Mouse (Mus musculus): Measurements from ENCODE around the gene Nat9. TPM values are rescaled to one million over a fixed set of nuclear protein-coding genes. Genes with fewer than 3 reads are reported as not detected.

The Nat9 gene
- polyA plus RNA-seq, 1 experiment: 35.3 TPM

DNA sequence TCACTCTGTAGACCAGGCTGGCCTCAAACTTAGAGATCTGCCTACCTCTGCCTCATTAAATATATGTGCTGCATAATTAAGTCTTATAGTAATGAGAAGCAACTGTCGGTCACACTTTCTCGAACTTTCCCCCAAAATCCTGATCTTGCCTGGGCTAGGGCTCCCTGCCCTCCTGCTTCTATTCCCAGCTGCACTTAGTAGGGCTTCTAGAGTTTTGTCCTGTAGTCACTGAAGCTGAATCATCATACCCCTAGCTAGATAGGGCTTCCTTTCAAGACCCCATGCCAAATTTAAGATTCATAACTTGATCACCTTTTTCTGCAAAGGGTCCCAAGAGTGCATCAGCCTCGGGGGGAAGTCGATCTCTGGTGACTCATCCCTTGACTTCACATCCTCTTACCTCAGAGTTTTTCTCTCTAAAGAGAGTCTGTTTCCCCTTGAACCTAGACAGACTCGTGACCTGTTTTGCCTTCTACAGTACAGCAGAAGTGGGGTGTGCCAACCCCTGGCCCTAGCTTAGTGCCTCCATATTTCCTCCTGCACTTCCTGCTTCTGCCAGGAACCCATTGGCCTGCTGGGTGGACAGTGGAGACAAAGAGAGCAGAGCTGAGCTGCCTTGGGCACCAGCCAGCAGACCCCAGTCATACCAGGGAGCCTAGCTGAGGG lies 48.9 kb downstream of the Nat9 start:
- TF ChIP-seq POLR2A (IDR thresholded peaks at IDR 0.05; ENCODE audit: low read depth, low read length): no peak
- no peak for TF ChIP-seq CTCF (conservative IDR thresholded peaks at IDR 0.05; ENCODE audit: insufficient read depth, insufficient read length, low read depth, low read length)
- H3K27me3 ChIP-seq (replicated peaks; ENCODE audit: control insufficient read depth, insufficient read depth, low read length): no peaks in the 10 kb centered on the region
- no peaks in the 10 kb centered on the region for H3K36me3 ChIP-seq (ENCODE audit: control insufficient read depth, insufficient read depth, low read length)
- no peak overlapping the region for H3K4me3 ChIP-seq (ENCODE audit: insufficient read depth, low read depth, low read length)
- no peak for DNase-seq
- 66% methylated on average over 5 of the region's 5 CpGs for WGBS
- no peak overlapping the region for H3K27ac ChIP-seq (ENCODE audit: insufficient read depth, low read depth, low read length)
- no peaks in the 10 kb centered on the region for H3K4me1 ChIP-seq (ENCODE audit: control insufficient read depth, insufficient read depth, low read length)

DNA sequence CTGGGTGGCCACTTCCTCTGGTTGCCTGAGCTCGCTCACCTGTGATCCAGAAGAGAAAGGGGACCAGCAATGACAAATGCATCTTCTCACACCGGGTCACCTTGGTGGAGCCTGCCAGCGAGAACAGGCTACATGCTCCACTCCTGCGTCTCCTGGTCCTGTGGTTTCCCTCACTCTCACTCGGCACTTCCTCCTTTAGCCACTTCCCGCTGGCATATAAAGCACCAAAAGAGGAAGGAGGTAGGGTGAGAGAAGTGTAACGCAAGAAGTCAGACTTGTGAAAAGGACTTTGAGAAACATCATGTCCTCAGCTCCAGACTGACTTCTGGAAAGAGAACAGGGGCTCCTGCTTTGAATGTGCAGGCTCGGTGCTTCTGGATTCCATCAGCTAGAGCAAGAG lies 53.9 kb downstream of the Nat9 start, which contains the start of gene Cd300lf:
Cd300lf (minus strand) TSS at position 193 of the 400 bp plus-strand sequence.
- 61% methylated on average over 8 of the region's 8 CpGs for WGBS
- no peaks in the 10 kb centered on the region for H3K36me3 ChIP-seq (ENCODE audit: control insufficient read depth, insufficient read depth, low read length)
- no peak within 1 kb of the TSS for H3K27ac ChIP-seq (ENCODE audit: insufficient read depth, low read depth, low read length)
- no peak within 1 kb of the TSS for H3K4me3 ChIP-seq (ENCODE audit: insufficient read depth, low read depth, low read length)
- TF ChIP-seq POLR2A (IDR thresholded peaks at IDR 0.05; ENCODE audit: low read depth, low read length) (no peak), CTCF (conservative IDR thresholded peaks at IDR 0.05; ENCODE audit: insufficient read depth, insufficient read length, low read depth, low read length) (no peak)
- DNase-seq: peak; percentile 14
- H3K27me3 ChIP-seq (replicated peaks; ENCODE audit: control insufficient read depth, insufficient read depth, low read length): no peaks in the 10 kb centered on the region; the same call in 1 of the 2 replicates
- no peaks in the 10 kb centered on the region for H3K4me1 ChIP-seq (ENCODE audit: control insufficient read depth, insufficient read depth, low read length)

Other genes starting within 250 kb of the Nat9 start
- gene Cd300c, start 218.7 kb downstream of the Nat9 start, polyA plus RNA-seq (2012; rRNA removed): 0.72 TPM in 1 of 2 replicates, not detected in the other
- 1.2 and 1.8 TPM in 2 replicates for gene Cd300ld, start 197.9 kb downstream of the Nat9 start, polyA plus RNA-seq (2012; rRNA removed)
- gene Cd300c2, start 186.0 kb downstream of the Nat9 start, polyA plus RNA-seq (2012; rRNA removed): 2.7 and 3.9 TPM in 2 replicates
- 0.19 and 0.39 TPM in 2 replicates for gene Cd300ld2, start 171.7 kb downstream of the Nat9 start, polyA plus RNA-seq (2012; rRNA removed)
- 2.3 TPM in 1 of 2 replicates, not detected in the other for gene Cd300ld4, start 160.8 kb downstream of the Nat9 start, polyA plus RNA-seq (2012; rRNA removed)
- 0.86 and 3.6 TPM in 2 replicates for gene Cd300ld5, start 150.1 kb downstream of the Nat9 start, polyA plus RNA-seq (2012; rRNA removed)
- gene Cd300ld3, start 139.4 kb downstream of the Nat9 start, polyA plus RNA-seq (2012; rRNA removed): 8.1 and 15.8 TPM in 2 replicates
- gene Cd300e, start 125.7 kb downstream of the Nat9 start, polyA plus RNA-seq (2012; rRNA removed): 0.12 and 0.13 TPM in 2 replicates
- 0.42 and 1.1 TPM in 2 replicates for gene Rab37, start 96.4 kb downstream of the Nat9 start, polyA plus RNA-seq (2012; rRNA removed)
- gene Cd300lf, start 53.9 kb downstream of the Nat9 start, polyA plus RNA-seq (2012; rRNA removed): 0.29 and 1.2 TPM in 2 replicates
- gene Slc9a3r1, start 24.5 kb downstream of the Nat9 start, polyA plus RNA-seq (2012; rRNA removed): 229 and 239 TPM in 2 replicates
- gene Tmem104, start 372 bp downstream of the Nat9 start, polyA plus RNA-seq (2012; rRNA removed): 13.0 and 14.8 TPM in 2 replicates
- 0.34 and 0.42 TPM in 2 replicates for gene Grin2c, start 79.4 kb upstream of the Nat9 start, polyA plus RNA-seq (2012; rRNA removed)
- 18.0 and 21.0 TPM in 2 replicates for gene Fdxr, start 89.2 kb upstream of the Nat9 start, polyA plus RNA-seq (2012; rRNA removed)
- 14.0 and 18.1 TPM in 2 replicates for gene Fads6, start 109.8 kb upstream of the Nat9 start, polyA plus RNA-seq (2012; rRNA removed)
- gene Otop2, start 119.3 kb upstream of the Nat9 start, polyA plus RNA-seq (2012; rRNA removed): not detected in 2 replicates
- 0.04 and 0.05 TPM in 2 replicates for gene Ush1g, start 134.2 kb upstream of the Nat9 start, polyA plus RNA-seq (2012; rRNA removed)
- 0.07 and 0.13 TPM in 2 replicates for gene Otop3, start 146.9 kb upstream of the Nat9 start, polyA plus RNA-seq (2012; rRNA removed)
- gene Hid1, start 179.9 kb upstream of the Nat9 start, polyA plus RNA-seq (2012; rRNA removed): 5.4 and 6.1 TPM in 2 replicates
- 5.3 and 5.6 TPM in 2 replicates for gene Cdr2l, start 194.1 kb upstream of the Nat9 start, polyA plus RNA-seq (2012; rRNA removed)
- gene Mrpl58, start 215.9 kb upstream of the Nat9 start, polyA plus RNA-seq (2012; rRNA removed): 145 and 146 TPM in 2 replicates
- gene Atp5h, start 232.1 kb upstream of the Nat9 start, polyA plus RNA-seq (2012; rRNA removed): 296 and 478 TPM in 2 replicates
- 35.4 and 37.8 TPM in 2 replicates for gene Kctd2, start 232.3 kb upstream of the Nat9 start, polyA plus RNA-seq (2012; rRNA removed)

Measured in kidney, adult 2 months (tissue).